Mouse (Mus musculus) heart, postnatal 0 days (tissue): ENCODE data around the gene Fbxl7.

ENCODE experiments used
- CTCF ChIP-seq: IDR thresholded peaks from 2 replicates; pipeline ENCODE4 v1.5.1; 2016; ENCODE audit warnings: antibody characterized with exemption, control low read depth, low read depth
- EP300 ChIP-seq: IDR thresholded peaks from 2 replicates; pipeline ENCODE4 v1.6.1; 2016; ENCODE audit warnings: antibody characterized with exemption, low read depth

DNA sequence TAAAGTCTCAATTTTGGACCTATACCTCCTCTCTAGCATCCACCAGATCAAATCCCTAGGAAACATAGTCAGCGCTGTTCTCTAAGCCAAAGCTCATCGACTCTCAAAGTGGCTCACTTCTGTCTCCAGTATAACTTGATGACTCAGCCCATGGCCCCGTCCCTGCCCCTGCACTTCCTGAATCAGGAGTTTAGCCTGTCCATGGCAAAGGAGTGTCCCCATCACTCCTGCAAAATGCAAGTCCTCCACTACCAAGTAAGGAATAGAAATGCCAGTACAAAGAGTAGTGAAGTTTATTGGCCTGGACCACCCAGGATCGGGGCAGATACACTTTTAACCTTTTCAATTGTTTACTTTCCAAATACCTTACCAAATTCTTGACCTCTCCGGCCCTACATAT, 91.3 kb downstream of the Fbxl7 start:
- TF ChIP-seq CTCF (no peak), EP300 (no peak)
